11 mouse cellular contexts compared by ENCODE assay signal in the genomic region with DNA sequence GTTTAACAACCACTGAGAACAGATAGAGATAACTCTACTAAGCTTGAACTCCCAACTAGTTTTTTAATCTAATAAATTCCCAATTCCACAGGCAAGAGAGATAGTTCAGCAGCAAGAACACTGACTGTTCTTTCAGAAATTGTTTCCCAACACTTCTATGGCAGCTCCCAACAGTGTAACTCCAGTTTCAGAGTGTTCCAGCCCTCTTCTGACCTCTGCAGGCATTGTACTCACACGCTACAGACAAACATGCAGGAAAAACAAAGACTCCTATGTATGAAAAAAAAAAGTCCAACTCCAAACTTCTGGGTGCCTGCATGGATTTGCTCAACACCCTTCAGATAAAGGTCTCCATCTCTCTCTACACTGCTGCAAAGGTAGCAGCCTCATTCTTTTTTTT. TPM values are rescaled to one million over a fixed set of nuclear protein-coding genes. Genes with fewer than 3 reads are reported as not detected.
A peak's percentile ranks its signal among the peaks of the same experiment; 100 is the strongest.
DNase-seq lines count a peak whose midpoint lies in the region; ATAC-seq lines count a peak whose summit lies in the region.
"Had no signal": no experiment of that assay in that cellular context is flagged by ENCODE, and none has a peak within 500 bp of the region (broad histone marks: within the 10 kb centered on the region; RNA-seq: fewer than 3 reads in every experiment).

No protein-coding gene starts in this region.

- peak overlapping the region; percentile 77 for H3K4me3 ChIP-seq in heart, embryonic 11.5 days (ENCODE audit: low read depth, low read length)
- peak overlapping the region; percentile 94; the same call in 1 of the 2 replicates for H3K4me3 ChIP-seq in forebrain, embryonic 14.5 days (ENCODE audit: low read depth, low read length)
- H3K4me3 ChIP-seq in liver, embryonic 11.5 days (ENCODE audit: low read depth, low read length): peak overlapping the region; percentile 97

- peak overlapping the region; percentile 74 for H3K4me2 ChIP-seq in heart, embryonic 11.5 days
- peak overlapping the region; percentile 73 for H3K4me2 ChIP-seq in forebrain, embryonic 14.5 days (ENCODE audit: low read length)
- peak overlapping the region; percentile 89 for H3K4me2 ChIP-seq in liver, embryonic 11.5 days

- H3K27me3 ChIP-seq in heart, embryonic 11.5 days (ENCODE audit: control insufficient read depth, insufficient read depth, low read length): no peaks in the 10 kb centered on the region
- H3K27me3 ChIP-seq in forebrain, embryonic 14.5 days (replicated peaks; ENCODE audit: control insufficient read depth, insufficient read depth, low read length): no peaks in the 10 kb centered on the region
- no peaks in the 10 kb centered on the region for H3K27me3 ChIP-seq in liver, embryonic 11.5 days (replicated peaks; ENCODE audit: control insufficient read depth, insufficient read depth, low read length)

- no peak for DNase-seq in heart, postnatal 14 days
- peak; percentile 28 for DNase-seq in 3T3-L1 (ENCODE audit: low read depth, low spot score)
- DNase-seq in forebrain, embryonic 14.5 days (ENCODE audit: low spot score): no peak
- no peak for DNase-seq in liver, embryonic 11.5 days (ENCODE audit: low spot score)
- no peak for DNase-seq in natural killer cell, adult 2 months (ENCODE audit: low spot score in 2 of 2)
- no peak for DNase-seq in right cerebral cortex, postnatal 4 days
- DNase-seq in layer of hippocampus, postnatal 36 days: no peak
- DNase-seq: adrenal gland, postnatal 36 days; B cell, adult 2 months; right cerebral cortex, postnatal 14 days had no signal

- intact Hi-C loops in heart, postnatal 14 days (cut with DNase I): no loop called here

- no peaks in the 10 kb centered on the region for H3K9me3 ChIP-seq in heart, embryonic 11.5 days (replicated peaks; ENCODE audit: control insufficient read depth, low read length)
- H3K9me3 ChIP-seq in forebrain, embryonic 14.5 days (replicated peaks; ENCODE audit: control insufficient read depth, low read length): no peaks in the 10 kb centered on the region
- no peaks in the 10 kb centered on the region for H3K9me3 ChIP-seq in liver, embryonic 11.5 days (ENCODE audit: control insufficient read depth, low read length)

- H3K4me1 ChIP-seq in heart, embryonic 11.5 days (ENCODE audit: control insufficient read depth, insufficient read depth, low read length): peaks cover 10% of the 10 kb centered on the region
- H3K4me1 ChIP-seq in forebrain, embryonic 14.5 days (ENCODE audit: control insufficient read depth, insufficient read depth, low read length): peaks cover 21% of the 10 kb centered on the region
- H3K4me1 ChIP-seq in liver, embryonic 11.5 days (replicated peaks; ENCODE audit: control insufficient read depth, insufficient read depth, low read length): peaks cover 32% of the 10 kb centered on the region

- no peak overlapping the region for H3K9ac ChIP-seq in heart, embryonic 11.5 days (ENCODE audit: low read depth, low read length)
- peak overlapping the region; percentile 97; the same call in 1 of the 2 replicates for H3K9ac ChIP-seq in forebrain, embryonic 14.5 days (ENCODE audit: low read length)
- H3K9ac ChIP-seq in liver, embryonic 11.5 days (ENCODE audit: low read depth, low read length): 0 out of 2 replicates have a peak overlapping the region, but pooled peaks have one; percentile 1

- H3K27ac ChIP-seq in heart, embryonic 11.5 days (ENCODE audit: low read depth, low read length): no peak overlapping the region
- no peak overlapping the region for H3K27ac ChIP-seq in forebrain, embryonic 14.5 days (ENCODE audit: low read depth, low read length)
- no peak overlapping the region for H3K27ac ChIP-seq in liver, embryonic 11.5 days (ENCODE audit: low read depth, low read length)

- WGBS in heart, embryonic 11.5 days (ENCODE audit: insufficient replicate concordance): 55% methylated on average over 1 of the region's 1 CpGs
- WGBS in forebrain, embryonic 14.5 days: 31% methylated on average over 1 of the region's 1 CpGs
- 65% methylated on average over 1 of the region's 1 CpGs for WGBS in liver, embryonic 11.5 days

- H3K36me3 ChIP-seq in heart, embryonic 11.5 days (ENCODE audit: control insufficient read depth, insufficient read depth, low read length): peaks cover 25% of the 10 kb centered on the region
- peaks cover 42% of the 10 kb centered on the region for H3K36me3 ChIP-seq in forebrain, embryonic 14.5 days (ENCODE audit: control insufficient read depth, insufficient read depth, low read length)
- H3K36me3 ChIP-seq in liver, embryonic 11.5 days (ENCODE audit: control insufficient read depth, insufficient read depth, low read length): peaks cover 20% of the 10 kb centered on the region

- ATAC-seq in heart, embryonic 11.5 days (replicated peaks; ENCODE audit: insufficient number of reproducible peaks, low FRiP score, low TSS enrichment): no peak
- ATAC-seq in forebrain, embryonic 14.5 days: no peak
- no peak for ATAC-seq in liver, embryonic 11.5 days (replicated peaks; ENCODE audit: low FRiP score)

RNA-seq across cellular contexts. Expression of a gene that starts 2.3 kb away (rescaled TPM):
- 319 and 337 TPM in 2 replicates for polyA plus RNA-seq in heart, embryonic 11.5 days (2014; fragmentation: Nextera tagmentation; extraction: Ambion mirVana)
- 100 to 1,000 TPM in 1 of 2 experiments, 10 to 100 TPM in 1; 82.5 to 105 TPM for total RNA-seq in heart, postnatal 14 days (2021)
- polyA plus RNA-seq in forebrain, embryonic 14.5 days (2014; fragmentation: Nextera tagmentation; extraction: Ambion mirVana): 428 and 447 TPM in 2 replicates
- polyA plus RNA-seq in liver, embryonic 11.5 days (2014; fragmentation: Nextera tagmentation; extraction: Ambion mirVana): 318 and 355 TPM in 2 replicates
- 100 to 1,000 TPM; 123 to 129 TPM for total RNA-seq in layer of hippocampus, postnatal 36 days (2021)

RNA-seq across cellular contexts. Expression of a gene that starts 2.6 kb away (rescaled TPM):
- polyA plus RNA-seq in heart, embryonic 11.5 days (2014; fragmentation: Nextera tagmentation; extraction: Ambion mirVana): 54.4 and 56.5 TPM in 2 replicates
- 10 to 100 TPM; 20.7 to 20.9 TPM for total RNA-seq in heart, postnatal 14 days (2021)
- 27.7 and 37.1 TPM in 2 replicates for polyA plus RNA-seq in forebrain, embryonic 14.5 days (2014; fragmentation: Nextera tagmentation; extraction: Ambion mirVana)
- polyA plus RNA-seq in liver, embryonic 11.5 days (2014; fragmentation: Nextera tagmentation; extraction: Ambion mirVana): 42.2 and 53.9 TPM in 2 replicates
- 10 to 100 TPM; 29.4 to 35.8 TPM for total RNA-seq in layer of hippocampus, postnatal 36 days (2021)

RNA-seq across cellular contexts. Expression of a gene that starts 45.1 kb away (rescaled TPM):
- 7.7 and 7.9 TPM in 2 replicates for polyA plus RNA-seq in heart, embryonic 11.5 days (2014; fragmentation: Nextera tagmentation; extraction: Ambion mirVana)
- total RNA-seq in heart, postnatal 14 days (2021): 1 to 10 TPM; 4.4 to 4.7 TPM
- 5.8 and 6.6 TPM in 2 replicates for polyA plus RNA-seq in forebrain, embryonic 14.5 days (2014; fragmentation: Nextera tagmentation; extraction: Ambion mirVana)
- polyA plus RNA-seq in liver, embryonic 11.5 days (2014; fragmentation: Nextera tagmentation; extraction: Ambion mirVana): 4.2 and 4.8 TPM in 2 replicates
- total RNA-seq in layer of hippocampus, postnatal 36 days (2021): 1 to 10 TPM; 3.0 to 4.1 TPM

RNA-seq across cellular contexts. Expression of a gene that starts 45.4 kb away (rescaled TPM):
- 0.56 and 1.2 TPM in 2 replicates for polyA plus RNA-seq in heart, embryonic 11.5 days (2014; fragmentation: Nextera tagmentation; extraction: Ambion mirVana)
- total RNA-seq in heart, postnatal 14 days (2021): 10 to 100 TPM; 11.4 to 12.5 TPM
- 0.14 and 0.24 TPM in 2 replicates for polyA plus RNA-seq in forebrain, embryonic 14.5 days (2014; fragmentation: Nextera tagmentation; extraction: Ambion mirVana)
- 0.36 and 0.40 TPM in 2 replicates for polyA plus RNA-seq in liver, embryonic 11.5 days (2014; fragmentation: Nextera tagmentation; extraction: Ambion mirVana)
- total RNA-seq in layer of hippocampus, postnatal 36 days (2021): 1 to 10 TPM in 1 of 2 experiments, under 1 TPM in 1; 0.56 to 1.1 TPM
